Comparison of ENCODE assay signal across 12 mouse cellular contexts in genomic region chr1:85957942-85958619, GRCm38 (mm10). TPM values are rescaled to one million over a fixed set of nuclear protein-coding genes. Genes with fewer than 3 reads are reported as not detected.
DNase-seq lines count a peak whose midpoint lies in the region; ATAC-seq and TF ChIP-seq lines count a peak whose summit lies in the region.
"Had no signal": no experiment of that assay in that cellular context is flagged by ENCODE, and none has a peak within 500 bp of the region (broad histone marks: within the 10 kb centered on the region; RNA-seq: fewer than 3 reads in every experiment).

No protein-coding gene starts in this region.

- DNase-seq in heart, postnatal 14 days, result no peak
- no peak for DNase-seq in lung, postnatal 36 days
- DNase-seq in forelimb bud, embryonic 11.5 days (ENCODE audit: low read depth, low spot score), result peak; percentile 12
- DNase-seq in thymus, adult 2 months, result peak; percentile 43
- no peak for DNase-seq in gastrocnemius, adult 8-10 months (ENCODE audit: low spot score in 2 of 2)
- DNase-seq: gastrocnemius, postnatal 36 days; kidney, postnatal 36 days had no signal

- H3K4me1 ChIP-seq in heart, embryonic 12.5 days (replicated peaks), result peaks cover 63% of the 10 kb centered on the region
- H3K4me1 ChIP-seq in lung, embryonic 15.5 days, result no peaks in the 10 kb centered on the region
- H3K4me1 ChIP-seq in thymus, adult 2 months (replicated peaks; ENCODE audit: control insufficient read depth, insufficient read depth, low read length), result peaks cover 56% of the 10 kb centered on the region
- no peaks in the 10 kb centered on the region for H3K4me1 ChIP-seq in neural tube, embryonic 15.5 days

- TF ChIP-seq CTCF in thymus, adult 2 months (IDR thresholded peaks at IDR 0.05; ENCODE audit: borderline replicate concordance, control insufficient read depth, extremely low read depth, insufficient read depth, low read length, poor library complexity), result no peak

- no peak for TF ChIP-seq POLR2A in thymus, adult 2 months (IDR thresholded peaks at IDR 0.05; ENCODE audit: control insufficient read depth, extremely low read depth, insufficient read depth, low read length, poor library complexity)

- intact Hi-C loops in heart, postnatal 14 days (cut with DNase I), result no loop called here

- 44% methylated on average over 9 of the region's 9 CpGs for WGBS in heart, embryonic 12.5 days
- 48% methylated on average over 9 of the region's 9 CpGs for WGBS in lung, embryonic 15.5 days
- 26% methylated on average over 9 of the region's 9 CpGs for WGBS in thymus, adult 2 months
- 47% methylated on average over 9 of the region's 9 CpGs for WGBS in neural tube, embryonic 15.5 days

- no peaks in the 10 kb centered on the region for H3K9me3 ChIP-seq in heart, embryonic 12.5 days (replicated peaks)
- H3K9me3 ChIP-seq in lung, embryonic 15.5 days, result no peaks in the 10 kb centered on the region
- H3K9me3 ChIP-seq in neural tube, embryonic 15.5 days (replicated peaks), result no peaks in the 10 kb centered on the region
- H3K9me3 ChIP-seq: megakaryocyte, embryonic 14.5 days had no signal

- H3K27me3 ChIP-seq in heart, embryonic 12.5 days (replicated peaks), result no peaks in the 10 kb centered on the region
- H3K27me3 ChIP-seq in lung, embryonic 15.5 days, result no peaks in the 10 kb centered on the region
- no peaks in the 10 kb centered on the region for H3K27me3 ChIP-seq in thymus, adult 2 months (ENCODE audit: control insufficient read depth, insufficient read depth, low read length)
- H3K27me3 ChIP-seq in neural tube, embryonic 15.5 days (replicated peaks), result no peaks in the 10 kb centered on the region; the same call in 1 of the 2 replicates

- no peak overlapping the region for H3K9ac ChIP-seq in heart, embryonic 12.5 days
- no peak overlapping the region for H3K9ac ChIP-seq in lung, embryonic 15.5 days
- H3K9ac ChIP-seq in neural tube, embryonic 15.5 days (replicated peaks), result no peak overlapping the region

- no peak overlapping the region for H3K4me3 ChIP-seq in heart, embryonic 12.5 days
- no peak overlapping the region for H3K4me3 ChIP-seq in lung, embryonic 15.5 days
- H3K4me3 ChIP-seq in thymus, adult 2 months (ENCODE audit: control insufficient read depth, insufficient read depth, low read length), result no peak overlapping the region
- H3K4me3 ChIP-seq in neural tube, embryonic 15.5 days (replicated peaks), result no peak overlapping the region
- H3K4me3 ChIP-seq: megakaryocyte, embryonic 14.5 days had no signal

- H3K4me2 ChIP-seq in heart, embryonic 12.5 days, result peak overlapping the region; percentile 49
- no peak overlapping the region for H3K4me2 ChIP-seq in lung, embryonic 15.5 days
- H3K4me2 ChIP-seq in neural tube, embryonic 15.5 days, result no peak overlapping the region
- H3K4me2 ChIP-seq: liver, embryonic 11.5 days had no signal

- peak; percentile 51; the same call in 1 of the 2 replicates for ATAC-seq in heart, embryonic 12.5 days (ENCODE audit: insufficient number of reproducible peaks, low FRiP score)
- 0 out of 2 replicates have a peak, but pooled peaks have one; percentile 25 for ATAC-seq in lung, embryonic 15.5 days (ENCODE audit: borderline replicate concordance, extremely low read depth, low FRiP score, low TSS enrichment)
- ATAC-seq in neural tube, embryonic 15.5 days (ENCODE audit: low FRiP score), result no peak

- no peaks in the 10 kb centered on the region for H3K36me3 ChIP-seq in heart, embryonic 12.5 days
- no peaks in the 10 kb centered on the region for H3K36me3 ChIP-seq in lung, embryonic 15.5 days
- H3K36me3 ChIP-seq in thymus, adult 2 months (ENCODE audit: control insufficient read depth, insufficient read depth, low read length), result no peaks in the 10 kb centered on the region
- H3K36me3 ChIP-seq in neural tube, embryonic 15.5 days, result no peaks in the 10 kb centered on the region

- peak overlapping the region; percentile 77 for H3K27ac ChIP-seq in heart, embryonic 12.5 days (ENCODE audit: poor library complexity, severe bottlenecking)
- H3K27ac ChIP-seq in lung, embryonic 15.5 days, result no peak overlapping the region
- peak overlapping the region; percentile 80 for H3K27ac ChIP-seq in thymus, adult 2 months (ENCODE audit: control insufficient read depth, insufficient read depth, low read length)
- no peak overlapping the region for H3K27ac ChIP-seq in neural tube, embryonic 15.5 days (replicated peaks)

RNA-seq across cellular contexts. Expression of gene Gpr55, which starts 2.7 kb away (rescaled TPM):
- polyA plus RNA-seq in heart, embryonic 12.5 days (2016; fragmentation: Nextera tagmentation; extraction: Ambion mirVana), result 0.08 and 0.09 TPM in 2 replicates
- not detected for total RNA-seq in heart, postnatal 14 days (2021)
- polyA plus RNA-seq in lung, embryonic 15.5 days (2015; fragmentation: Nextera tagmentation; extraction: Ambion mirVana), result 0.09 TPM in 1 of 2 replicates, not detected in the other
- 1.5 and 1.8 TPM in 2 replicates for polyA plus RNA-seq in thymus, adult 2 months (2012; rRNA removed)
- 0.10 and 0.19 TPM in 2 replicates for polyA plus RNA-seq in neural tube, embryonic 15.5 days (2015; fragmentation: Nextera tagmentation; extraction: Ambion mirVana)
- total RNA-seq in gastrocnemius, adult 8-10 months (2022), result not detected
- total RNA-seq: gastrocnemius, postnatal 36 days had no signal
- polyA plus RNA-seq: liver, embryonic 11.5 days had no signal

RNA-seq across cellular contexts. Expression of gene 4933407L21Rik, which starts 29.8 kb away (rescaled TPM):
- 0.08 TPM in 1 of 2 replicates, not detected in the other for polyA plus RNA-seq in heart, embryonic 12.5 days (2016; fragmentation: Nextera tagmentation; extraction: Ambion mirVana)
- not detected for total RNA-seq in heart, postnatal 14 days (2021)
- 0.14 and 0.47 TPM in 2 replicates for polyA plus RNA-seq in lung, embryonic 15.5 days (2015; fragmentation: Nextera tagmentation; extraction: Ambion mirVana)
- 1.5 and 2.2 TPM in 2 replicates for polyA plus RNA-seq in thymus, adult 2 months (2012; rRNA removed)
- 6.7 and 6.8 TPM in 2 replicates for polyA plus RNA-seq in neural tube, embryonic 15.5 days (2015; fragmentation: Nextera tagmentation; extraction: Ambion mirVana)
- under 1 TPM in 2 of 4 experiments, not detected in 2; 0.22 to 0.67 TPM for total RNA-seq in gastrocnemius, adult 8-10 months (2022)
- total RNA-seq: gastrocnemius, postnatal 36 days had no signal
- polyA plus RNA-seq: liver, embryonic 11.5 days had no signal

RNA-seq across cellular contexts. Expression of gene Spata3, which starts 58.5 kb away (rescaled TPM):
- not detected in 2 replicates for polyA plus RNA-seq in heart, embryonic 12.5 days (2016; fragmentation: Nextera tagmentation; extraction: Ambion mirVana)
- total RNA-seq in heart, postnatal 14 days (2021), result not detected
- polyA plus RNA-seq in lung, embryonic 15.5 days (2015; fragmentation: Nextera tagmentation; extraction: Ambion mirVana), result not detected in 2 replicates
- 0.49 TPM in 1 of 2 replicates, not detected in the other for polyA plus RNA-seq in thymus, adult 2 months (2012; rRNA removed)
- 0.41 and 0.60 TPM in 2 replicates for polyA plus RNA-seq in neural tube, embryonic 15.5 days (2015; fragmentation: Nextera tagmentation; extraction: Ambion mirVana)
- total RNA-seq in gastrocnemius, adult 8-10 months (2022), result not detected
- total RNA-seq: gastrocnemius, postnatal 36 days had no signal
- polyA plus RNA-seq: liver, embryonic 11.5 days had no signal

Comparison
In these comparisons a context has a peak if more than half of its experiments do, and no peak if none do; other contexts are left out.
1. H3K27ac ChIP-seq: peak in heart, embryonic 12.5 days (single experiment) and thymus, adult 2 months (single experiment); none in lung, embryonic 15.5 days (single experiment) and neural tube, embryonic 15.5 days (single experiment).
2. DNase-seq: peak in forelimb bud, embryonic 11.5 days (single experiment) and thymus, adult 2 months (single experiment); none in heart, postnatal 14 days (0 of 2), lung, postnatal 36 days (single experiment) and gastrocnemius, adult 8-10 months (0 of 2).